ENCODE assay signal across 8 mouse cellular contexts in the genomic region with DNA sequence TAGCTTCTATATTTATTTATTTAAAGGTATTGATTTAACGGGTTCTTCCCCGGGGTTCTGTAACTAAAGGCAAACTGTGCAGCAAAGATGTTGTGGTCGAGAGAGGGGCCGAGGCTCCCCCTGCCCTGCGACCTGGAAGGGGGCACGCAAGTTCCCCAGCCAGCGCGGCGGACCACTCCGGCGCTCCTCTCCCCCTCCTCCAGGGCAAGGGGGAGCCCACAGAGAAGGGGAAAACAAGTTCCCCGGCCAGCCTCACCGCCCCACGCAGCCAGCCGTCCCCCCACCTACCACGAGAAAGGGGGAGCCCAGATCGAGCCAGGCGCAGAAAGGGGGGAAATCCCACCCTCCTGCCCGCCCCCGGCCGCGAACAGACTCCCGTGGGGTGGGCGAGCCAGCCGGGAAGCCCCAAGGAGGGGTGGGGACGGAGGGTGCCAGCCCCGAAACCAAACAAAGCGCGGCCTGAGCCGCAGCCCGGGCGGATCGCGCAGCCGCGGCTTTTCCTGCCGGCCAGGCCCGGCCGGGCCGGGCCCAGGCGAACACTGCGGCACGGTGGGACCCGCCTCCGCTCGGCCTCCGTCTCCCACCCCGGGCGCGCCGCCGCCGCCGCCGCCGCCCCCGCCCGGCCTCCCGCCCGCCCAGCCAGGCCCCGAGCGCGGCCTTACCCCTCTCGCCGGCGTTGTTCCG. TPM values are rescaled to one million over a fixed set of nuclear protein-coding genes. Genes with fewer than 3 reads are reported as not detected.
A peak's percentile ranks its signal among the peaks of the same experiment; 100 is the strongest.
DNase-seq lines count a peak whose midpoint lies in the region; ATAC-seq and TF ChIP-seq lines count a peak whose summit lies in the region.

No protein-coding gene starts in this region.

- H3K9me3 ChIP-seq in MEL (replicated peaks; ENCODE audit: insufficient read depth, low read length), result no peaks in the 10 kb centered on the region
- H3K9me3 ChIP-seq in forebrain, postnatal 0 days (ENCODE audit: low read length), result no peaks in the 10 kb centered on the region
- H3K9me3 ChIP-seq in lung, embryonic 16.5 days (ENCODE audit: control insufficient read depth, low read length), result no peaks in the 10 kb centered on the region

- peak overlapping the region; percentile 82 for H3K9ac ChIP-seq in MEL (ENCODE audit: control insufficient read depth, low read depth, low read length, poor library complexity, severe bottlenecking)
- H3K9ac ChIP-seq in forebrain, postnatal 0 days, result peak overlapping the region; percentile 97
- peak overlapping the region; percentile 100 for H3K9ac ChIP-seq in lung, embryonic 16.5 days (ENCODE audit: low read length)

- TF ChIP-seq EP300 in MEL (IDR thresholded peaks at IDR 0.05; ENCODE audit: low read depth in 1 of 2, low read length in 2 of 2), result no peak

- H3K4me1 ChIP-seq in MEL (ENCODE audit: control insufficient read depth in 1 of 2, insufficient read depth in 2 of 2, low read length in 2 of 2), result peaks cover 7 to 8% of the 10 kb centered on the region in 2 experiments
- H3K4me1 ChIP-seq in forebrain, postnatal 0 days (ENCODE audit: insufficient read depth), result peaks cover 6% of the 10 kb centered on the region; the same call in 1 of the 2 replicates
- peaks cover 9% of the 10 kb centered on the region for H3K4me1 ChIP-seq in lung, embryonic 16.5 days (replicated peaks; ENCODE audit: control insufficient read depth, insufficient read depth, low read length)

- TF ChIP-seq CTCF in MEL (IDR thresholded peaks at IDR 0.05 in 2 of 3, conservative IDR thresholded peaks at IDR 0.05 in 1 of 3; ENCODE audit: control insufficient read depth in 1 of 3, insufficient read depth in 1 of 3, low read depth in 2 of 3, low read length in 3 of 3, poor library complexity in 1 of 3, severe bottlenecking in 1 of 3), result no peak
- no peak for TF ChIP-seq CTCF in forebrain, postnatal 0 days (IDR thresholded peaks at IDR 0.05; ENCODE audit: low read depth)

- no peak for TF ChIP-seq POLR2A in MEL (IDR thresholded peaks at IDR 0.05; ENCODE audit: control insufficient read depth in 1 of 2, insufficient read depth in 1 of 2, low read depth in 1 of 2, low read length in 2 of 2, poor library complexity in 1 of 2)

- peak; percentile 10 for ATAC-seq in forebrain, postnatal 0 days
- ATAC-seq in hematopoietic stem cell, adult 5-6 weeks (replicated peaks in 1 of 2; ENCODE audit: insufficient read depth in 1 of 2, low FRiP score in 2 of 2, low TSS enrichment in 1 of 2, low read depth in 1 of 2, poor library complexity in 2 of 2, severe bottlenecking in 2 of 2), result peak; percentile 4 to 30; a peak in 1 of 4 replicates
- ATAC-seq in lung, embryonic 16.5 days (ENCODE audit: low read depth), result peak; percentile 15

- peak overlapping the region; percentile 52 for H3K4me2 ChIP-seq in forebrain, postnatal 0 days (ENCODE audit: low read depth)
- H3K4me2 ChIP-seq in lung, embryonic 16.5 days (ENCODE audit: low read depth, low read length), result peak overlapping the region; percentile 75

- no peaks in the 10 kb centered on the region for H3K27me3 ChIP-seq in MEL (ENCODE audit: control insufficient read depth in 1 of 2, insufficient read depth in 2 of 2, low read length in 2 of 2)
- H3K27me3 ChIP-seq in forebrain, postnatal 0 days (ENCODE audit: insufficient read depth, low read length), result no peaks in the 10 kb centered on the region
- no peaks in the 10 kb centered on the region for H3K27me3 ChIP-seq in lung, embryonic 16.5 days (ENCODE audit: control insufficient read depth, insufficient read depth, low read depth, low read length)

- H3K4me3 ChIP-seq in MEL (ENCODE audit: control insufficient read depth in 1 of 2, insufficient read depth in 1 of 2, low read depth in 2 of 2, low read length in 2 of 2), result peak overlapping the region; percentile 80 to 83
- H3K4me3 ChIP-seq in forebrain, postnatal 0 days (ENCODE audit: low read depth, low read length), result peak overlapping the region; percentile 98
- peak overlapping the region; percentile 99 for H3K4me3 ChIP-seq in lung, embryonic 16.5 days (ENCODE audit: low read length)

- peaks cover 55% of the 10 kb centered on the region for H3K79me2 ChIP-seq in MEL (ENCODE audit: control insufficient read depth, insufficient read depth, low read length, poor library complexity)

- under 1% methylated on average over 59 of the region's 67 CpGs for WGBS in forebrain, postnatal 0 days
- WGBS in lung, embryonic 16.5 days, result 0% methylated on average over 30 of the region's 67 CpGs

- TF ChIP-seq RAD21 in MEL (IDR thresholded peaks at IDR 0.05; ENCODE audit: low read depth, low read length), result no peak

- peak; percentile 41 for DNase-seq in MEL (ENCODE audit: low read depth, low spot score)
- peak; percentile 71 for DNase-seq in cerebellum, adult 11-12 months
- DNase-seq in forebrain, postnatal 0 days, result peak; percentile 59
- peak; percentile 74 to 78 for DNase-seq in layer of hippocampus, postnatal 10 days (ENCODE audit: low spot score in 2 of 2)
- peak; percentile 64 for DNase-seq in ovary, postnatal 36 days (ENCODE audit: low spot score)
- peak; percentile 77 to 82 for DNase-seq in thymus, postnatal 36 days

- peak overlapping the region; percentile 13 for H3K27ac ChIP-seq in MEL (ENCODE audit: control insufficient read depth, low read depth, low read length)
- H3K27ac ChIP-seq in forebrain, postnatal 0 days (ENCODE audit: low read depth, low read length), result peak overlapping the region; percentile 100
- peak overlapping the region; percentile 100 for H3K27ac ChIP-seq in lung, embryonic 16.5 days (ENCODE audit: low read length)

- H3K36me3 ChIP-seq in MEL (ENCODE audit: control insufficient read depth in 1 of 2, insufficient read depth in 2 of 2, low read length in 2 of 2), result peaks cover 0 to 24% of the 10 kb centered on the region in 2 experiments; a peak in 2 of 4 replicates
- no peaks in the 10 kb centered on the region for H3K36me3 ChIP-seq in forebrain, postnatal 0 days (ENCODE audit: insufficient read depth)
- no peaks in the 10 kb centered on the region for H3K36me3 ChIP-seq in lung, embryonic 16.5 days (ENCODE audit: control insufficient read depth, insufficient read depth, low read length)

TF ChIP-seq in MEL, 35 proteins besides CTCF, POLR2A, EP300 and RAD21:
- TF ChIP-seq TCF12 (IDR thresholded peaks at IDR 0.05; ENCODE audit: low read depth, low read length) (0 out of 2 replicates have a peak, but pooled peaks have one; percentile 22), HCFC1 (IDR thresholded peaks at IDR 0.05; ENCODE audit: low read depth, low read length) (0 out of 2 replicates have a peak, but pooled peaks have one; percentile 18), MXI1 (IDR thresholded peaks at IDR 0.05; ENCODE audit: low read depth, low read length) (no peak)

RNA-seq across cellular contexts. Expression of a gene that starts 0.6 kb away (rescaled TPM):
- total RNA-seq in MEL (2012; rRNA removed), result 9.4 and 14.1 TPM in 2 replicates
- 10 to 100 TPM; 17.5 to 91.4 TPM for polyA plus RNA-seq in MEL (2012; ENCODE audit: insufficient read depth in 1 of 2, insufficient read length in 2 of 2, low read depth in 1 of 2, low replicate concordance in 2 of 2, missing spikeins in 1 of 2)
- total RNA-seq in forebrain, postnatal 0 days (2014; rRNA removed), result 56.7 and 72.8 TPM in 2 replicates
- 19.6 and 24.9 TPM in 2 replicates for polyA plus RNA-seq in forebrain, postnatal 0 days (2015; fragmentation: Nextera tagmentation; extraction: Ambion mirVana)
- 54.6 and 74.5 TPM in 2 replicates for total RNA-seq in hematopoietic stem cell, adult 5-6 weeks (2017)
- total RNA-seq in layer of hippocampus, postnatal 10 days (2021), result 100 to 1,000 TPM; 119 to 121 TPM
- 13.6 and 15.1 TPM in 2 replicates for polyA plus RNA-seq in lung, embryonic 16.5 days (2015; fragmentation: Nextera tagmentation; extraction: Ambion mirVana)

Comparison
In these comparisons a context has a peak if more than half of its experiments do, and no peak if none do; other contexts are left out.
1. Peak in every context shown above with its lines: DNase-seq, ATAC-seq, H3K4me3 ChIP-seq and H3K27ac ChIP-seq.
2. H3K27ac ChIP-seq: peak in every context shown above with its lines; median percentile 100 in forebrain, postnatal 0 days; 100 in lung, embryonic 16.5 days; 13 in MEL.